Mouse (Mus musculus) brain, embryonic 14.5 days (tissue): ENCODE data around the gene Zfp697.
"Not testable (repeated sequence)": the region's sequence is repeated elsewhere in the genome, so short reads cannot be mapped to it uniquely, and the experiment has no call there.

Source experiments
- CTCF ChIP-seq: fragments of 200-500 bp; IDR thresholded peaks from 2 replicates; pipeline ENCODE4 v1.5.1; 2012; ENCODE audit warnings: inconsistent platforms, mild to moderate bottlenecking, moderate library complexity, borderline replicate concordance; ENCODE audit not compliant: insufficient read depth, insufficient read length; ENCODE audit errors: extremely low read depth
- POLR2A ChIP-seq: fragments of 200-500 bp; IDR thresholded peaks from 2 replicates; pipeline ENCODE4 v1.6.1; 2012; ENCODE audit warnings: mild to moderate bottlenecking, inconsistent platforms, borderline replicate concordance; ENCODE audit not compliant: poor library complexity, insufficient read depth, insufficient read length, severe bottlenecking; ENCODE audit errors: extremely low read depth

- not testable (repeated sequence) for TF ChIP-seq POLR2A, CTCF
Measured at GRCm38 (mm10) chr3:98469323-98469722, 87.1 kb downstream of the Zfp697 start.
